Mouse (Mus musculus) small intestine, adult 2 months (tissue): ENCODE measurements around the gene Pou3f3.

Experiments used
- CTCF ChIP-seq: fragments of 200-500 bp; IDR thresholded peaks from 2 replicates; pipeline ENCODE4 v1.5.1; 2012; ENCODE audit warnings: low read depth, mild to moderate bottlenecking, control low read depth, inconsistent platforms, low read length, moderate library complexity, mixed read lengths; ENCODE audit not compliant: insufficient replicate concordance, insufficient read length; ENCODE audit errors: extremely low read depth
- POLR2A ChIP-seq: fragments of 200-500 bp; IDR thresholded peaks from 2 replicates; pipeline ENCODE4 v1.6.1; 2012; ENCODE audit warnings: low read depth, mild to moderate bottlenecking, control low read depth, inconsistent platforms, low read length, moderate library complexity

DNA sequence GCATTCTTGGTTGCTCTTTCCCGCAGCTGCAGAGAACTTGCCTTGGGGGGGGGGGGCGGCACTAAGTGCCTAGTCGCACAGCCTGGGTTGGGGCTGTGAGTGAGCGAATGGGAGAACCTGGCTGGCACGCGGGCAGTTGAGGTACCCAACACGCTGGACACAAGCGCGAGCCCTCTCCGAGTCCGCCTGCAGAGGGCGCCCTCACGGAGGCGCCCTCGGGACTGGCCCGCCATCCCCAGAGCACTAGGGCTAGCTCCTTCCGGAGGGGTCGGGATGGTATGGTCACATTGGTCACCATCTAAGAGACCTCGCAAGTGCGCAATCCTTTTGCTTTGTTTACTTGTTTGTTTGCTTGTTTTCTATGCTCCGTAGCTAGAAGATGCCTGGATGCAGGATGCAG lies 10.8 kb upstream of the Pou3f3 start:
- no peak for TF ChIP-seq CTCF
- TF ChIP-seq POLR2A, result no peak
